Mouse (Mus musculus) liver, embryonic 16.5 days (tissue): ENCODE measurements at regions not wholly inside any gene's neighbourhood (a gene's known extent, or its start where the extent isn't known, plus 50 kb on each side); places are given as distances from the start of the nearest gene placed in this dataset.

Experiments used
- ATAC-seq: fragments of 200-750 bp; cut with Nextera tagmentation; 2 replicates; pipeline ENCODE4 v1.8.0; 2017; ENCODE audit warnings: low read depth, mild to moderate bottlenecking, moderate number of reproducible peaks, moderate library complexity
- H3K27ac ChIP-seq: fragments of 300-500 bp; sonication (generic); 2 replicates; pipeline ENCODE4 v1.5.1; 2014; ENCODE audit warnings: mild to moderate bottlenecking, low read length
- H3K27me3 ChIP-seq: fragments of 300-500 bp; sonication (generic); 2 replicates; pipeline ENCODE4 v1.6.1; 2014; ENCODE audit warnings: low read depth, low read length, mixed read lengths; ENCODE audit not compliant: control insufficient read depth, insufficient read depth
- H3K36me3 ChIP-seq: fragments of 300-500 bp; sonication (generic); 2 replicates; pipeline ENCODE4 v1.6.1; 2014; ENCODE audit warnings: mild to moderate bottlenecking; ENCODE audit not compliant: control insufficient read depth, insufficient read depth
- H3K4me1 ChIP-seq: fragments of 300-500 bp; sonication (generic); 2 replicates; pipeline ENCODE4 v1.6.1; 2014; ENCODE audit warnings: low read depth, low read length, mixed read lengths; ENCODE audit not compliant: control insufficient read depth
- H3K4me2 ChIP-seq: fragments of 300-500 bp; sonication (generic); 2 replicates; pipeline ENCODE4 v1.6.1; 2014; ENCODE audit warnings: low read depth, low read length, mixed read lengths
- H3K4me3 ChIP-seq: fragments of 300-500 bp; sonication (generic); 2 replicates; pipeline ENCODE4 v1.5.1; 2014; ENCODE audit warnings: low read depth, mild to moderate bottlenecking, low read length
- H3K9ac ChIP-seq: fragments of 300-500 bp; sonication (generic); 2 replicates; pipeline ENCODE4 v1.6.1; 2014; ENCODE audit warnings: low read depth, low read length
- H3K9me3 ChIP-seq: fragments of 300-500 bp; sonication (generic); replicated peaks from 2 replicates; pipeline ENCODE4 v1.6.1; 2016; ENCODE audit warnings: low read length; ENCODE audit not compliant: control insufficient read depth
- WGBS: fragments of 180-500 bp; shearing (Covaris S2); extraction: QIAGEN DNeasy Blood & Tissue Kit; methylation state at CpG from one replicate; pipeline ENCODE4 v1.1.7; 2014; ENCODE audit not compliant: insufficient replicate concordance; 5-methylcytosine and 5-hydroxymethylcytosine counted together

GRCm38 (mm10) chr9:33436459-33436858 lies 800.4 kb downstream of the Ets1 start:
- no peak overlapping the region for H3K9ac ChIP-seq
- H3K4me2 ChIP-seq = no peak overlapping the region
- H3K4me3 ChIP-seq = no peak overlapping the region
- H3K36me3 ChIP-seq = no peaks in the 10 kb centered on the region
- no peaks in the 10 kb centered on the region for H3K4me1 ChIP-seq
- H3K27ac ChIP-seq = no peak overlapping the region
- WGBS = 56% methylated on average over 4 of the region's 4 CpGs
- H3K27me3 ChIP-seq = no peaks in the 10 kb centered on the region
- H3K9me3 ChIP-seq = no peaks in the 10 kb centered on the region
- no peak for ATAC-seq

GRCm38 (mm10) chr9:33442266-33442665 lies 806.2 kb downstream of the Ets1 start:
- Histone ChIP-seq H3K9ac (no peak overlapping the region), H3K27me3 (no peaks in the 10 kb centered on the region), H3K4me1 (no peaks in the 10 kb centered on the region), H3K4me2 (no peak overlapping the region), H3K4me3 (no peak overlapping the region), H3K36me3 (no peaks in the 10 kb centered on the region), H3K9me3 (no peaks in the 10 kb centered on the region), H3K27ac (no peak overlapping the region)
- no peak for ATAC-seq
- 62% methylated on average over 5 of the region's 5 CpGs for WGBS

- Histone ChIP-seq H3K9me3 (no peaks in the 10 kb centered on the region), H3K9ac (no peak overlapping the region), H3K4me1 (no peaks in the 10 kb centered on the region), H3K36me3 (no peaks in the 10 kb centered on the region), H3K27me3 (no peaks in the 10 kb centered on the region), H3K27ac (no peak overlapping the region), H3K4me2 (no peak overlapping the region), H3K4me3 (no peak overlapping the region)
- 57% methylated on average over 1 of the region's 1 CpGs for WGBS
- ATAC-seq = no peak
Observed at GRCm38 (mm10) chr9:33445902-33446301, 809.9 kb downstream of the Ets1 start.

- Histone ChIP-seq H3K9me3 (no peaks in the 10 kb centered on the region), H3K4me2 (no peak overlapping the region), H3K27ac (no peak overlapping the region), H3K4me1 (no peaks in the 10 kb centered on the region), H3K9ac (no peak overlapping the region), H3K36me3 (no peaks in the 10 kb centered on the region), H3K4me3 (no peak overlapping the region), H3K27me3 (no peaks in the 10 kb centered on the region)
- no peak for ATAC-seq
- WGBS = 20% methylated on average over 2 of the region's 2 CpGs
Observed at GRCm38 (mm10) chr9:33475106-33475505, 839.1 kb downstream of the Ets1 start.

DNA sequence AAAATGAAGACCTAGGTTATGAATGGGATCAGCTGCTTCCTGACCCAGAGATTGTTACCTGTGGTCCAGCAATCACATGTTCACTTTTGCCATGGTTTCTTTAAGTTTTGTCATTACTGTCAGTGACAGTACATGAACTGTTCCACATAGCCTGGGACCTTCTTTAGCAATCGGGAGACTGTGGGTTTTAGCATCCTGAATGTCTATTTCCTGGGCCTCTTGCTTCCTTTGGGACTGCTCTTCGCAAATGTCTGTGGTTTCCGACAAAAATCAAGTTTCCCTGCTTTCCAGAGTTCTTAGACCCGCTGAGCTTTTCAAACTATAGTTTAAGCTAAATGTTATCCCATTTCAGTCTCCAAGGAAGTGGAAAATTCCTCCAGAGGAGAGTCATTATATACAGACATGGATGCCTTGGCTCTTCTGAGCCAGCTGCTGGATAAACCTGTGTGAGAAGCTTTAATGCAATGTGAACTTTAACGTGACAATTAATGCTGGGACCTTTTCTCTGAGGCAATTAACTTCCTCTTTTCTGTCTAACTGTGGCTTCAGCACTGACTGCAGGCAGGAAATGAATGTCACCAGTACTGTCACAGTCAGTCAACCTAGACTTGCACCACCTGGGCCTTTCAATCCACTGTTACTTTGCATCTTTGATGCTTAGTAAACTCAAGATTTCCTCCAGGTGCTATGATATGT lies 847.0 kb downstream of the Ets1 start:
- Histone ChIP-seq H3K27me3 (no peaks in the 10 kb centered on the region), H3K9me3 (no peaks in the 10 kb centered on the region), H3K4me3 (no peak overlapping the region), H3K9ac (no peak overlapping the region), H3K27ac (no peak overlapping the region), H3K36me3 (no peaks in the 10 kb centered on the region), H3K4me1 (no peaks in the 10 kb centered on the region), H3K4me2 (no peak overlapping the region)
- 22% methylated on average over 5 of the region's 5 CpGs for WGBS
- ATAC-seq = no peak

DNA sequence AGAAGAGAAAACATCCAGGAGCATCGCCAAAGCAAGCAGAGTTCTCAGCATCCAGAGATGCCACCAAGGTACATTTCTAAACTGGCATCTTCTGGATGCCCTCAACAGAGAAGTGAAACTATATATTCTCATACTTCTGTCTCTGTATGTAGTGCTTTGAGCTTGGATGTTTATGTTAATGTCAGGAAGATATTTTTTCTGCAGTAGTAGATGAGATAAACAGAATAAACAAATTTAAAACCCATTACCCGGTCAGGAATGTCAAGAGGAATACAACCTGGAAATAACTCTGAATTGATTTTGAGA lies 847.5 kb downstream of the Ets1 start:
- WGBS = 43% methylated on average over 2 of the region's 2 CpGs
- no peak overlapping the region for H3K4me2 ChIP-seq
- no peaks in the 10 kb centered on the region for H3K36me3 ChIP-seq
- no peak for ATAC-seq
- no peaks in the 10 kb centered on the region for H3K9me3 ChIP-seq
- H3K4me3 ChIP-seq = no peak overlapping the region
- H3K27me3 ChIP-seq = no peaks in the 10 kb centered on the region
- no peaks in the 10 kb centered on the region for H3K4me1 ChIP-seq
- no peak overlapping the region for H3K9ac ChIP-seq
- no peak overlapping the region for H3K27ac ChIP-seq

GRCm38 (mm10) chr9:33533101-33533810 lies 897.2 kb downstream of the Ets1 start:
- H3K27me3 ChIP-seq = no peaks in the 10 kb centered on the region
- H3K4me3 ChIP-seq = no peak overlapping the region
- H3K4me1 ChIP-seq = no peaks in the 10 kb centered on the region
- H3K9ac ChIP-seq = no peak overlapping the region
- H3K27ac ChIP-seq = no peak overlapping the region
- H3K4me2 ChIP-seq = no peak overlapping the region
- ATAC-seq = no peak
- 52% methylated on average over 1 of the region's 1 CpGs for WGBS
- no peaks in the 10 kb centered on the region for H3K36me3 ChIP-seq
- no peaks in the 10 kb centered on the region for H3K9me3 ChIP-seq

DNA sequence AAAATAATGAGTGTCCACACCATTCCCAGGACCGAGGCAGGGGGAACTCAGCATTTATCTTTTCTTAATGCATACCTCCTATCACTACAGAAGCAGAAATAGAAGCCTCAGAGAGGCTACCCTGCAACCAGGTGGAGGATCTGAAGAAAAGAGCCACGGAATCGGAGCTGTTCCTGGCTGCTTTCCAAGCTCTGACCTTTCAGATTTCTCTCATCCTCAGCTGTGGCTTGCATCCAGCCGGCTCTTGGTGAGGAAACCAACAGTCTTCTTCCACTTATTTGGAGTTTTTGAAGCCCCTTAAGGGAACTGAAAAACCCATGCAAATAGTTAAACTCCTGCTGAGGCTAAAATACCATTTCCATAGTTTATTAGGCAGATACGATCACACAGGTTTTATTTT lies 907.3 kb downstream of the Ets1 start:
- Histone ChIP-seq H3K27me3 (no peaks in the 10 kb centered on the region), H3K36me3 (no peaks in the 10 kb centered on the region), H3K4me3 (no peak overlapping the region), H3K27ac (no peak overlapping the region), H3K4me1 (no peaks in the 10 kb centered on the region), H3K4me2 (no peak overlapping the region), H3K9ac (no peak overlapping the region), H3K9me3 (no peaks in the 10 kb centered on the region)
- ATAC-seq = no peak
- WGBS = 51% methylated on average over 5 of the region's 5 CpGs

DNA sequence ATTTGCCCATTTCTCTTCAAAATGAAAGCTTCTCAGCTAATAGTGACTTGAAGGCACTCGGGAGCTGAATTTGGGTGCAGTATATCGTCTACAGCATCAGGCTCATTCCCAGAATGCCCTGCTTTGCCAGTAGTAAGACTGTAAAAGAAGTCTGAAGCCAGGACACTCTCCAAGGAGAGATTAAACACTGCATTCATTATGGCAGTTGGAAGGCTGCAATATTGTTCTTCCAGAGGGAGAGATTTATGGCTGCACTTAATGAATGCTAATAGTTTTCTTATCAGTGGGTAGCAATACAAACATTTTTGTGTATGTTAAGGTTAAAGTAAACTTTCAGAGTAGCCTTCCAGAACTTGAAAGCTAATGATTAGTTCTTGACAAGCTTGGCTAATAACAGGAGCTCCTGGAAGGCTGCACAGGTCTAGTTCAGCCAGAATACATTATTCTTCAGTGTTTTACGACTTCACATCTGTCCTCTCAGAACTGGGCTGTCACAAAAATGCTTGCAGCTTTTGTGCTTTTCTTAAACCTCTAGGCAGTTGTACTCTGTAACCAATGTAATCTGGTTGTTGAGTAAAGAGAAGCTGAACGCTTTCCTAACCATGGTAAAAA lies 910.2 kb downstream of the Ets1 start:
- Histone ChIP-seq H3K4me2 (no peak overlapping the region), H3K27me3 (no peaks in the 10 kb centered on the region), H3K9me3 (no peaks in the 10 kb centered on the region), H3K27ac (no peak overlapping the region), H3K4me1 (no peaks in the 10 kb centered on the region), H3K4me3 (no peak overlapping the region), H3K9ac (no peak overlapping the region), H3K36me3 (no peaks in the 10 kb centered on the region)
- no peak for ATAC-seq
- WGBS = 43% methylated on average over 4 of the region's 4 CpGs
